Mouse (Mus musculus): ENCODE results near the gene Gm17677.

Gene Gm17677

GRCm38 (mm10) chr9:35740749-35741148 is at the start of gene Gm17677:
Gene Gm17677, plus strand, starts transcription at chr9:35741049.
- no peak for DNase-seq

GRCm38 (mm10) chr9:35691924-35692323 is 48.9 kb upstream of the Gm17677 start:
- DNase-seq, result no peak

GRCm38 (mm10) chr9:35707265-35707664 is 33.6 kb upstream of the Gm17677 start:
- DNase-seq, result no peak

GRCm38 (mm10) chr9:35756843-35757242 is 16.0 kb downstream of the Gm17677 start:
- DNase-seq, result no peak

- DNase-seq, result no peak
These were observed 37.2 kb downstream of the Gm17677 start, which contains the start of gene Gm17727 for GRCm38 (mm10) chr9:35778009-35778408. Gene Gm17727, minus strand, starts transcription at chr9:35778109.

- no peak for DNase-seq
These were observed 49.2 kb downstream of the Gm17677 start, which contains the start of the genes Gm27235 and D730048I06Rik for GRCm38 (mm10) chr9:35790001-35790400. Gene Gm27235, minus strand, starts transcription at chr9:35790101. Gene D730048I06Rik, minus strand, starts transcription at chr9:35790112.
